Mouse (Mus musculus): ENCODE results near the gene Lrmp.
A peak's percentile ranks its signal among the peaks of the same experiment; 100 is the strongest.

Gene Lrmp

GRCm38 (mm10) chr6:145136831-145137230 lies 21.4 kb downstream of the Lrmp start:
- DNase-seq (ENCODE audit: low spot score), result no peak

GRCm38 (mm10) chr6:145139236-145139635 lies 23.8 kb downstream of the Lrmp start:
- no peak for DNase-seq (ENCODE audit: low spot score)

GRCm38 (mm10) chr6:145139776-145140475 lies 24.5 kb downstream of the Lrmp start:
- DNase-seq (ENCODE audit: low spot score), result no peak

GRCm38 (mm10) chr6:145140706-145141105 lies 25.3 kb downstream of the Lrmp start:
- DNase-seq (ENCODE audit: low spot score), result no peak

GRCm38 (mm10) chr6:145141827-145142226 lies 26.4 kb downstream of the Lrmp start:
- no peak for DNase-seq (ENCODE audit: low spot score)

GRCm38 (mm10) chr6:145145173-145145572 lies 29.7 kb downstream of the Lrmp start:
- no peak for DNase-seq (ENCODE audit: low spot score)

- no peak for DNase-seq (ENCODE audit: low spot score)
These were observed 32.3 kb downstream of the Lrmp start for GRCm38 (mm10) chr6:145147716-145148115.

- no peak for DNase-seq (ENCODE audit: low spot score)
These were observed 33.6 kb downstream of the Lrmp start for GRCm38 (mm10) chr6:145149054-145149453.

GRCm38 (mm10) chr6:145158619-145159018 lies 43.2 kb downstream of the Lrmp start:
- DNase-seq (ENCODE audit: low spot score), result no peak

GRCm38 (mm10) chr6:145160581-145160980 lies 45.1 kb downstream of the Lrmp start:
- no peak for DNase-seq (ENCODE audit: low spot score)

- DNase-seq (ENCODE audit: low spot score), result no peak
These were observed 56.6 kb downstream of the Lrmp start for GRCm38 (mm10) chr6:145171892-145172606.

- peak; percentile 75 for DNase-seq (ENCODE audit: low spot score)
These were observed 58.3 kb downstream of the Lrmp start for GRCm38 (mm10) chr6:145173781-145174191.

- DNase-seq (ENCODE audit: low spot score), result peak; percentile 27
These were observed 60.1 kb downstream of the Lrmp start for GRCm38 (mm10) chr6:145175571-145175981.

- no peak for DNase-seq (ENCODE audit: low spot score)
These were observed 61.0 kb downstream of the Lrmp start for GRCm38 (mm10) chr6:145176474-145176873.

GRCm38 (mm10) chr6:145179665-145180064 lies 64.2 kb downstream of the Lrmp start:
- peak; percentile 84 for DNase-seq (ENCODE audit: low spot score)

GRCm38 (mm10) chr6:145182044-145182443 lies 66.6 kb downstream of the Lrmp start:
- no peak for DNase-seq (ENCODE audit: low spot score)

GRCm38 (mm10) chr6:145186096-145186495 lies 70.6 kb downstream of the Lrmp start:
- no peak for DNase-seq (ENCODE audit: low spot score)

GRCm38 (mm10) chr6:145187093-145188088 lies 71.9 kb downstream of the Lrmp start:
- peak; percentile 73 for DNase-seq (ENCODE audit: low spot score)

- DNase-seq (ENCODE audit: low spot score), result no peak
These were observed 77.6 kb downstream of the Lrmp start for GRCm38 (mm10) chr6:145193038-145193437.

- DNase-seq (ENCODE audit: low spot score), result no peak
These were observed 78.0 kb downstream of the Lrmp start for GRCm38 (mm10) chr6:145193446-145193845.

GRCm38 (mm10) chr6:145197949-145198686 lies 82.7 kb downstream of the Lrmp start:
- no peak for DNase-seq (ENCODE audit: low spot score)
